Mouse (Mus musculus): ENCODE measurements at regions not wholly inside any gene's neighbourhood (a gene's known extent, or its start where the extent isn't known, plus 50 kb on each side); places are given as distances from the start of the nearest gene placed in this dataset.

GRCm38 (mm10) chr8:114063566-114063965 lies 69.8 kb upstream of the Nudt7 start:
- peak; percentile 6 for DNase-seq (ENCODE audit: low read depth)

GRCm38 (mm10) chr8:114072330-114072729 lies 61.0 kb upstream of the Nudt7 start:
- DNase-seq (ENCODE audit: low read depth), result no peak

- peak; percentile 46 for DNase-seq (ENCODE audit: low read depth)
These were observed 59.2 kb upstream of the Nudt7 start for GRCm38 (mm10) chr8:114074122-114074521.

GRCm38 (mm10) chr8:114076701-114077100 lies 56.7 kb upstream of the Nudt7 start:
- DNase-seq (ENCODE audit: low read depth), result no peak

- DNase-seq (ENCODE audit: low read depth), result peak; percentile 63
These were observed 52.2 kb upstream of the Nudt7 start for GRCm38 (mm10) chr8:114081049-114081756.

- DNase-seq (ENCODE audit: low read depth), result no peak
These were observed 51.6 kb upstream of the Nudt7 start for GRCm38 (mm10) chr8:114081757-114082059.
